Mouse (Mus musculus): ENCODE measurements at regions not wholly inside any gene's neighbourhood (a gene's known extent, or its start where the extent isn't known, plus 50 kb on each side); places are given as distances from the start of the nearest gene placed in this dataset.

- Histone ChIP-seq H3K27ac (ENCODE audit: insufficient read depth, low read length) (no peak overlapping the region), H3K4me1 (ENCODE audit: control insufficient read depth, insufficient read depth, low read length) (no peaks in the 10 kb centered on the region), H3K4me3 (ENCODE audit: insufficient read depth, low read length) (no peak overlapping the region)
- TF ChIP-seq CTCF (IDR thresholded peaks at IDR 0.05; ENCODE audit: extremely low read depth, insufficient read depth, low read length) (no peak), POLR2A (IDR thresholded peaks at IDR 0.05; ENCODE audit: extremely low read depth, insufficient read depth, low read length) (no peak)
Observed at GRCm38 (mm10) chr16:8351424-8351823, 73.5 kb downstream of the Tmem114 start.

DNA sequence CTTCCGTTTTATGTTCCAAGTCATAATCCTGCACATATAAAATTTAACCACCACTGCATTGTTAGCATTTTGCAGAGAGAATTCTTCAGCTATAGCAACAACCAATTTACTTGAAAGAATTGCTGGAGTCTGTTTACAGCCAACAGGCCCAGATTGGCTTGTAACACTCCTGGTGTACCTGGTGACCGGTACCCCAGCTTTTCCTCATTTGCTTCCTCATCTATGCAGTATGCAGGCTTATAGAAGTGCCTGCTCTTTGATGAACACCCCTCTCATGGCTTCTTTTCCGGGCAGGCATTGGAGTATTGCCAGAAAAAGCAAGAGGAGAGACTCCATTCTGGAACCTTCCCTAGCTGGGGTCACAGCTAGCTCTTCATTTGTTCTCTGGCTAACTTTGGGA is 75.8 kb downstream of the Tmem114 start:
- no peak overlapping the region for H3K4me3 ChIP-seq (ENCODE audit: insufficient read depth, low read length)
- TF ChIP-seq CTCF (IDR thresholded peaks at IDR 0.05; ENCODE audit: extremely low read depth, insufficient read depth, low read length) (no peak), POLR2A (IDR thresholded peaks at IDR 0.05; ENCODE audit: extremely low read depth, insufficient read depth, low read length) (no peak)

GRCm38 (mm10) chr16:8348645-8349044 is 76.3 kb downstream of the Tmem114 start:
- TF ChIP-seq CTCF (IDR thresholded peaks at IDR 0.05; ENCODE audit: extremely low read depth, insufficient read depth, low read length) (no peak), POLR2A (IDR thresholded peaks at IDR 0.05; ENCODE audit: extremely low read depth, insufficient read depth, low read length) (no peak)
- no peak overlapping the region for H3K4me3 ChIP-seq (ENCODE audit: insufficient read depth, low read length)
- no peak overlapping the region for H3K27ac ChIP-seq (ENCODE audit: insufficient read depth, low read length)
- no peaks in the 10 kb centered on the region for H3K4me1 ChIP-seq (ENCODE audit: control insufficient read depth, insufficient read depth, low read length)

More for the DNA sequence above, 75.8 kb downstream of the Tmem114 start:
- no peaks in the 10 kb centered on the region for H3K4me1 ChIP-seq (ENCODE audit: control insufficient read depth, insufficient read depth, low read length)
- no peak overlapping the region for H3K27ac ChIP-seq (ENCODE audit: insufficient read depth, low read length)

- Histone ChIP-seq H3K4me3 (ENCODE audit: insufficient read depth, low read length) (no peak overlapping the region), H3K4me1 (ENCODE audit: control insufficient read depth, insufficient read depth, low read length) (no peaks in the 10 kb centered on the region), H3K27ac (ENCODE audit: insufficient read depth, low read length) (no peak overlapping the region)
- TF ChIP-seq POLR2A (IDR thresholded peaks at IDR 0.05; ENCODE audit: extremely low read depth, insufficient read depth, low read length) (no peak), CTCF (IDR thresholded peaks at IDR 0.05; ENCODE audit: extremely low read depth, insufficient read depth, low read length) (no peak)
Observed at GRCm38 (mm10) chr16:8345216-8345615, 79.7 kb downstream of the Tmem114 start.

- Histone ChIP-seq H3K4me1 (ENCODE audit: control insufficient read depth, insufficient read depth, low read length) (no peaks in the 10 kb centered on the region), H3K27ac (ENCODE audit: insufficient read depth, low read length) (no peak overlapping the region), H3K4me3 (ENCODE audit: insufficient read depth, low read length) (no peak overlapping the region)
- TF ChIP-seq CTCF (IDR thresholded peaks at IDR 0.05; ENCODE audit: extremely low read depth, insufficient read depth, low read length) = peak; percentile 81
- TF ChIP-seq POLR2A (IDR thresholded peaks at IDR 0.05; ENCODE audit: extremely low read depth, insufficient read depth, low read length) = no peak
Observed at GRCm38 (mm10) chr16:8333081-8333710, 91.7 kb downstream of the Tmem114 start.

GRCm38 (mm10) chr16:8311996-8312395 is 112.9 kb downstream of the Tmem114 start:
- Histone ChIP-seq H3K4me1 (ENCODE audit: control insufficient read depth, insufficient read depth, low read length) (no peaks in the 10 kb centered on the region), H3K4me3 (ENCODE audit: insufficient read depth, low read length) (no peak overlapping the region), H3K27ac (ENCODE audit: insufficient read depth, low read length) (no peak overlapping the region)
- TF ChIP-seq POLR2A (IDR thresholded peaks at IDR 0.05; ENCODE audit: extremely low read depth, insufficient read depth, low read length) (no peak), CTCF (IDR thresholded peaks at IDR 0.05; ENCODE audit: extremely low read depth, insufficient read depth, low read length) (no peak)

GRCm38 (mm10) chr16:8306389-8306788 is 118.5 kb downstream of the Tmem114 start:
- H3K27ac ChIP-seq (ENCODE audit: insufficient read depth, low read length) = no peak overlapping the region
- H3K4me1 ChIP-seq (ENCODE audit: control insufficient read depth, insufficient read depth, low read length) = peaks cover 4% of the 10 kb centered on the region; the same call in 1 of the 2 replicates
- H3K4me3 ChIP-seq (ENCODE audit: insufficient read depth, low read length) = no peak overlapping the region
- TF ChIP-seq CTCF (IDR thresholded peaks at IDR 0.05; ENCODE audit: extremely low read depth, insufficient read depth, low read length) = no peak
- no peak for TF ChIP-seq POLR2A (IDR thresholded peaks at IDR 0.05; ENCODE audit: extremely low read depth, insufficient read depth, low read length)
